Mouse (Mus musculus): ENCODE data around the gene Sh2b2.

Sh2b2 gene

GRCm38 (mm10) chr5:136181197-136181596 lies 65.2 kb downstream of the Sh2b2 start:
- no peak for DNase-seq (ENCODE audit: low spot score)

GRCm38 (mm10) chr5:136179594-136179993 lies 66.8 kb downstream of the Sh2b2 start:
- no peak for DNase-seq (ENCODE audit: low spot score)

GRCm38 (mm10) chr5:136173606-136174463 lies 72.5 kb downstream of the Sh2b2 start:
- DNase-seq (ENCODE audit: low spot score), result no peak

- DNase-seq (ENCODE audit: low spot score), result no peak
Measured at GRCm38 (mm10) chr5:136172939-136173338, 73.4 kb downstream of the Sh2b2 start.

- no peak for DNase-seq (ENCODE audit: low spot score)
Measured at GRCm38 (mm10) chr5:136171363-136172341, 74.7 kb downstream of the Sh2b2 start.

GRCm38 (mm10) chr5:136170512-136171362 lies 75.6 kb downstream of the Sh2b2 start, which contains the start of gene Orai2:
TSS of gene Orai2 (minus strand) at chr5:136170713.
- DNase-seq (ENCODE audit: low spot score), result peak; percentile 29

GRCm38 (mm10) chr5:136169626-136170511 lies 76.5 kb downstream of the Sh2b2 start:
- DNase-seq (ENCODE audit: low spot score), result no peak

All from urinary bladder, postnatal 10 days (tissue).